26 mouse cellular contexts compared by ENCODE assay signal in genomic region chr2:131462991-131463390, GRCm38 (mm10). TPM values are rescaled to one million over a fixed set of nuclear protein-coding genes. Genes with fewer than 3 reads are reported as not detected.
A peak's percentile ranks its signal among the peaks of the same experiment; 100 is the strongest.
DNase-seq lines count a peak whose midpoint lies in the region; ATAC-seq and TF ChIP-seq lines count a peak whose summit lies in the region.
"Had no signal": no experiment of that assay in that cellular context is flagged by ENCODE, and none has a peak within 500 bp of the region (broad histone marks: within the 10 kb centered on the region; RNA-seq: fewer than 3 reads in every experiment).

No protein-coding gene starts in this region.

- H3K27me3 ChIP-seq in heart, embryonic 11.5 days (ENCODE audit: control insufficient read depth, insufficient read depth, low read length): no peaks in the 10 kb centered on the region
- H3K27me3 ChIP-seq: embryonic facial prominence, embryonic 12.5 days; forebrain, embryonic 12.5 days; heart, embryonic 13.5 days; hindbrain, embryonic 15.5 days; liver, embryonic 15.5 days had no signal

- no peaks in the 10 kb centered on the region for H3K4me1 ChIP-seq in heart, embryonic 11.5 days (ENCODE audit: control insufficient read depth, insufficient read depth, low read length)
- peaks cover 4% of the 10 kb centered on the region; the same call in 1 of the 2 replicates for H3K4me1 ChIP-seq in lung, adult 2 months (ENCODE audit: control insufficient read depth, insufficient read depth, low read length)
- H3K4me1 ChIP-seq: embryonic facial prominence, embryonic 12.5 days; forebrain, embryonic 12.5 days; hindbrain, embryonic 15.5 days; limb, embryonic 10.5 days; liver, embryonic 15.5 days had no signal

- no peak for TF ChIP-seq POLR2A in lung, adult 2 months (IDR thresholded peaks at IDR 0.05; ENCODE audit: borderline replicate concordance, extremely low read depth, low read depth, low read length)

- H3K36me3 ChIP-seq in heart, embryonic 11.5 days (ENCODE audit: control insufficient read depth, insufficient read depth, low read length): no peaks in the 10 kb centered on the region
- H3K36me3 ChIP-seq: embryonic facial prominence, embryonic 12.5 days; forebrain, embryonic 12.5 days; heart, embryonic 13.5 days; hindbrain, embryonic 15.5 days; limb, embryonic 10.5 days; liver, embryonic 15.5 days had no signal

- ATAC-seq in heart, embryonic 11.5 days (replicated peaks; ENCODE audit: insufficient number of reproducible peaks, low FRiP score, low TSS enrichment): no peak
- ATAC-seq: intestine, embryonic 16.5 days had no signal

- H3K9ac ChIP-seq in heart, embryonic 11.5 days (ENCODE audit: low read depth, low read length): no peak overlapping the region
- H3K9ac ChIP-seq: embryonic facial prominence, embryonic 12.5 days; forebrain, embryonic 12.5 days; heart, embryonic 13.5 days; hindbrain, embryonic 15.5 days; liver, embryonic 15.5 days had no signal

- no peak overlapping the region for H3K4me3 ChIP-seq in heart, embryonic 11.5 days (ENCODE audit: low read depth, low read length)
- H3K4me3 ChIP-seq in lung, adult 2 months (replicated peaks; ENCODE audit: extremely low read depth, low read depth, low read length): no peak overlapping the region
- H3K4me3 ChIP-seq: embryonic facial prominence, embryonic 12.5 days; erythroblast, embryonic 14.5 days; forebrain, embryonic 12.5 days; heart, embryonic 13.5 days; hindbrain, embryonic 15.5 days; limb, embryonic 10.5 days; liver, embryonic 15.5 days had no signal

- H3K9me3 ChIP-seq in heart, embryonic 11.5 days (replicated peaks; ENCODE audit: control insufficient read depth, low read length): no peaks in the 10 kb centered on the region
- H3K9me3 ChIP-seq: embryonic facial prominence, embryonic 12.5 days; heart, embryonic 13.5 days; hindbrain, embryonic 15.5 days; limb, embryonic 10.5 days; liver, embryonic 15.5 days had no signal

- no peak for TF ChIP-seq CTCF in lung, adult 2 months (IDR thresholded peaks at IDR 0.05; ENCODE audit: insufficient read depth, low read length)

- DNase-seq in heart, adult 11 months: peak; percentile 95
- DNase-seq in layer of hippocampus, adult 9-11 months: peak; percentile 60
- no peak for DNase-seq in layer of hippocampus, postnatal 14 days (ENCODE audit: low spot score in 2 of 2)
- peak; percentile 85 for DNase-seq in NIH3T3 (ENCODE audit: low read depth)
- peak; percentile 26 for DNase-seq in heart, postnatal 4 days
- DNase-seq in right cerebral cortex, postnatal 36 days (ENCODE audit: low spot score in 2 of 2): no peak
- no peak for DNase-seq in lung, adult 2 months
- DNase-seq: adrenal gland, postnatal 25 days; B cell, adult 2 months; cerebellum, adult 11 months; cerebellum, adult 9-11 months; gastrocnemius, postnatal 25 days; kidney, postnatal 25 days; liver; lung, postnatal 4 days; right cerebral cortex, postnatal 14 days had no signal

- 77% methylated on average over 4 of the region's 4 CpGs for WGBS in heart, embryonic 11.5 days (ENCODE audit: insufficient replicate concordance)
- 80% methylated on average over 4 of the region's 4 CpGs for WGBS in lung, adult 2 months

- no peak overlapping the region for H3K27ac ChIP-seq in heart, embryonic 11.5 days (ENCODE audit: low read depth, low read length)
- H3K27ac ChIP-seq: embryonic facial prominence, embryonic 12.5 days; forebrain, embryonic 12.5 days; heart, embryonic 13.5 days; hindbrain, embryonic 15.5 days; limb, embryonic 10.5 days; liver, embryonic 15.5 days had no signal

- H3K4me2 ChIP-seq in heart, embryonic 11.5 days: no peak overlapping the region
- H3K4me2 ChIP-seq: embryonic facial prominence, embryonic 12.5 days; forebrain, embryonic 12.5 days; heart, embryonic 13.5 days; hindbrain, embryonic 15.5 days; liver, embryonic 15.5 days; midbrain, embryonic 11.5 days had no signal

RNA-seq across cellular contexts. Expression of gene Smox, which starts 28.3 kb away (rescaled TPM):
- 16.5 and 19.7 TPM in 2 replicates for polyA plus RNA-seq in heart, embryonic 11.5 days (2014; fragmentation: Nextera tagmentation; extraction: Ambion mirVana)
- 10 to 100 TPM; 82.6 to 94.8 TPM for total RNA-seq in layer of hippocampus, postnatal 14 days (2021)
- 10 to 100 TPM; 33.7 to 35.2 TPM for total RNA-seq in heart, postnatal 4 days (2021)
- 28.4 and 29.6 TPM in 2 replicates for polyA plus RNA-seq in lung, adult 2 months (2012; rRNA removed)

Comparison
In these comparisons a context has a peak if more than half of its experiments do, and no peak if none do; other contexts are left out.
1. DNase-seq: peak in heart, adult 11 months (single experiment), layer of hippocampus, adult 9-11 months (single experiment), NIH3T3 (single experiment) and heart, postnatal 4 days (single experiment); none in layer of hippocampus, postnatal 14 days (0 of 2), right cerebral cortex, postnatal 36 days (0 of 2) and lung, adult 2 months (single experiment).